Mouse (Mus musculus): Measurements from ENCODE around the gene Esyt1.

DNA sequence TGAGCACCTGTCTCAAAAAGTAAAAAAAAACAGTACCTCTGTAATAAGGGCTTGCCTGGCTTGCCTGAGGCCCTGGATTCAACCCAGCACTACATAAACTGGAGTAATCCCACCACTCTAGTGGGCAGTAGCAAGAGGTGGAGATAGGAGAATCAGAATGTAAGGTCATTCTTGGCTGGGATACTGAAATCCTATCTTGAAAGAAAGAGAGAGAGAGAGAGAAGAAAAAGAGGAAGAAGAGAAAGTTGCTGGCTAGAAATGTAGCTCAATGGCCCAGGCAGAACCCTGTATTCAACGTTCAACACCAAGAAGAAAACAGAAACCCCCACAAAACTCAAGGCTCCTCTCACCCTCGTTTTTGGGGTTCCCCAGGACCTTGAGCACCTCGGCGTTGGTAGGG lies 29.8 kb downstream of the Esyt1 start:
- TF ChIP-seq POLR2A (IDR thresholded peaks at IDR 0.05; ENCODE audit: borderline replicate concordance, extremely low read depth, low read depth, low read length) (no peak), CTCF (IDR thresholded peaks at IDR 0.05; ENCODE audit: insufficient read depth, low read length) (no peak)
